Mouse (Mus musculus) lung, adult 2 months (tissue): Measurements from ENCODE around the gene Rbm33.

Experiments used
- CTCF ChIP-seq: fragments of 200-500 bp; IDR thresholded peaks from 2 replicates; pipeline ENCODE4 v1.5.1; 2011; ENCODE audit warnings: mild to moderate bottlenecking, low read length, control low read depth; ENCODE audit not compliant: insufficient read depth
- POLR2A ChIP-seq: fragments of 200-500 bp; IDR thresholded peaks from 2 replicates; pipeline ENCODE4 v1.6.1; 2011; ENCODE audit warnings: low read depth, mild to moderate bottlenecking, control low read depth, low read length, borderline replicate concordance; ENCODE audit errors: extremely low read depth

DNA sequence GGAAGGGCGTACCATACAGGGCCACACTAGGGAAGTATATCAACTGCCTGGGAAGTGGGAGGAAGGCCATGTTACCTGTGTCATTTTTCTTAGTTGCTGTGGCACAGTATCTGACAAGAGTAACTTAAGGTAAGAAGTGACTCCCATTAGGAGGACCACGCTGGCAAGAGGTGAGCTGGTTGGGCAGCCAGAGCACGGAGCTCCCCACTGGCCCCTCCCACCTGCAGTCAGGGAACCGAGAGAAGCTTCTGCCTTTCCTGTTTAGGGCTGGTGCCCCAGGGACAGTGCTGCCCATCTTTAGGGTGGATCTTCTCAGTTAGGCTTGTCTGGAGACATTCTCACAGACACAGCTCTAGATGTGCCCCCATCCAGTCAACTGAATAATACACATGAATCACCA, 106.9 kb downstream of the Rbm33 start:
- TF ChIP-seq CTCF (no peak), POLR2A (no peak)
